28 mouse cellular contexts compared by ENCODE assay signal in genomic region chr9:69319434-69319833, GRCm38 (mm10).
DNase-seq lines count a peak whose midpoint lies in the region; ATAC-seq and TF ChIP-seq lines count a peak whose summit lies in the region.
"Had no signal": no experiment of that assay in that cellular context is flagged by ENCODE, and none has a peak within 500 bp of the region (broad histone marks: within the 10 kb centered on the region; RNA-seq: fewer than 3 reads in every experiment).

No protein-coding gene starts in this region.

- WGBS in liver, adult 2 months = 68% methylated on average over 6 of the region's 6 CpGs
- WGBS in liver, embryonic 11.5 days = 78% methylated on average over 6 of the region's 6 CpGs
- 91% methylated on average over 6 of the region's 6 CpGs for WGBS in midbrain, embryonic 15.5 days

- no peak for TF ChIP-seq CTCF in liver, adult 2 months (IDR thresholded peaks at IDR 0.05; ENCODE audit: low read depth, low read length)

- peak; percentile 53 for DNase-seq in liver, adult 2 months (ENCODE audit: extremely low read depth, low read depth, low spot score)
- DNase-seq in liver, embryonic 11.5 days (ENCODE audit: low spot score) = no peak
- DNase-seq in induced T-regulatory cell, adult 2 months (ENCODE audit: low read depth) = peak; percentile 57
- DNase-seq in embryo, embryonic 11 days = no peak
- DNase-seq in spleen, postnatal 14 days (ENCODE audit: low spot score in 2 of 2) = no peak
- DNase-seq: adrenal gland, adult 2 months; adrenal gland, postnatal 14 days; cerebellum, adult 11 months; cerebellum, adult 2 months; cerebellum, adult 9-11 months; cerebellum, postnatal 25 days; gastrocnemius, postnatal 10 days; gastrocnemius, postnatal 36 days; heart, adult 18-20 months; heart, postnatal 10 days; heart, postnatal 36 days had no signal

- no peak overlapping the region for H3K9ac ChIP-seq in liver, adult 2 months (ENCODE audit: low read depth, low read length)
- no peak overlapping the region for H3K9ac ChIP-seq in liver, embryonic 11.5 days (ENCODE audit: low read depth, low read length)
- H3K9ac ChIP-seq in midbrain, embryonic 15.5 days = no peak overlapping the region
- H3K9ac ChIP-seq: embryonic facial prominence, embryonic 13.5 days; forebrain, embryonic 12.5 days; forebrain, embryonic 15.5 days; heart, embryonic 12.5 days; heart, embryonic 15.5 days; hindbrain, embryonic 13.5 days had no signal

- H3K36me3 ChIP-seq in liver, adult 2 months (ENCODE audit: control insufficient read depth, insufficient read depth, low read length) = no peaks in the 10 kb centered on the region
- no peaks in the 10 kb centered on the region for H3K36me3 ChIP-seq in liver, embryonic 11.5 days (ENCODE audit: control insufficient read depth, insufficient read depth, low read length)
- H3K36me3 ChIP-seq in midbrain, embryonic 15.5 days (replicated peaks) = no peaks in the 10 kb centered on the region
- H3K36me3 ChIP-seq: embryonic facial prominence, embryonic 10.5 days; embryonic facial prominence, embryonic 13.5 days; forebrain, embryonic 12.5 days; forebrain, embryonic 15.5 days; heart, embryonic 12.5 days; heart, embryonic 15.5 days; hindbrain, embryonic 10.5 days; hindbrain, embryonic 13.5 days had no signal

- no peaks in the 10 kb centered on the region for H3K27me3 ChIP-seq in liver, adult 2 months (ENCODE audit: control insufficient read depth, insufficient read depth, low read length)
- H3K27me3 ChIP-seq in liver, embryonic 11.5 days (replicated peaks; ENCODE audit: control insufficient read depth, insufficient read depth, low read length) = no peaks in the 10 kb centered on the region
- no peaks in the 10 kb centered on the region for H3K27me3 ChIP-seq in midbrain, embryonic 15.5 days (replicated peaks)
- H3K27me3 ChIP-seq: embryonic facial prominence, embryonic 13.5 days; heart, embryonic 12.5 days; heart, embryonic 15.5 days; hindbrain, embryonic 13.5 days had no signal

- H3K4me3 ChIP-seq in liver, adult 2 months (ENCODE audit: insufficient read depth, low read depth, low read length) = no peak overlapping the region
- H3K4me3 ChIP-seq in liver, embryonic 11.5 days (ENCODE audit: low read depth, low read length) = no peak overlapping the region
- H3K4me3 ChIP-seq in midbrain, embryonic 15.5 days = no peak overlapping the region
- H3K4me3 ChIP-seq: embryonic facial prominence, embryonic 10.5 days; embryonic facial prominence, embryonic 13.5 days; erythroblast, embryonic 14.5 days; forebrain, embryonic 12.5 days; forebrain, embryonic 15.5 days; heart, embryonic 12.5 days; heart, embryonic 15.5 days; hindbrain, embryonic 10.5 days; hindbrain, embryonic 13.5 days had no signal

- H3K4me1 ChIP-seq in liver, adult 2 months (ENCODE audit: control insufficient read depth, insufficient read depth, low read length) = peaks cover 54% of the 10 kb centered on the region
- peaks cover 13% of the 10 kb centered on the region for H3K4me1 ChIP-seq in liver, embryonic 11.5 days (replicated peaks; ENCODE audit: control insufficient read depth, insufficient read depth, low read length)
- H3K4me1 ChIP-seq in midbrain, embryonic 15.5 days = peaks cover 4% of the 10 kb centered on the region; the same call in 1 of the 2 replicates
- H3K4me1 ChIP-seq: forebrain, embryonic 12.5 days; forebrain, embryonic 15.5 days; hindbrain, embryonic 13.5 days had no signal

- no peak for TF ChIP-seq POLR2A in liver, adult 2 months (IDR thresholded peaks at IDR 0.05; ENCODE audit: extremely low read depth, insufficient read depth, low read length)

- H3K27ac ChIP-seq in liver, adult 2 months (replicated peaks; ENCODE audit: insufficient read depth, low read depth, low read length) = peak overlapping the region; percentile 18; the same call in 1 of the 2 replicates
- H3K27ac ChIP-seq in liver, embryonic 11.5 days (ENCODE audit: low read depth, low read length) = no peak overlapping the region
- H3K27ac ChIP-seq in midbrain, embryonic 15.5 days = no peak overlapping the region
- H3K27ac ChIP-seq: embryonic facial prominence, embryonic 10.5 days; embryonic facial prominence, embryonic 13.5 days; forebrain, embryonic 12.5 days; forebrain, embryonic 15.5 days; heart, embryonic 15.5 days; hindbrain, embryonic 10.5 days; hindbrain, embryonic 13.5 days had no signal

- no peak overlapping the region for H3K4me2 ChIP-seq in liver, embryonic 11.5 days
- no peak overlapping the region for H3K4me2 ChIP-seq in midbrain, embryonic 15.5 days
- H3K4me2 ChIP-seq: embryonic facial prominence, embryonic 13.5 days; forebrain, embryonic 12.5 days; forebrain, embryonic 15.5 days; heart, embryonic 12.5 days; heart, embryonic 15.5 days; hindbrain, embryonic 13.5 days had no signal

- no peak for ATAC-seq in liver, embryonic 11.5 days (replicated peaks; ENCODE audit: low FRiP score)
- ATAC-seq in megakaryocyte progenitor cell, adult 5-6 weeks (replicated peaks; ENCODE audit: poor library complexity) = peak; percentile 32
- ATAC-seq in midbrain, embryonic 15.5 days (replicated peaks) = no peak
- ATAC-seq: forebrain, embryonic 15.5 days; hindbrain, embryonic 16.5 days had no signal

- H3K79me2 ChIP-seq in liver, adult 2 months (ENCODE audit: control insufficient read depth, insufficient read depth, low read length) = peaks cover 50% of the 10 kb centered on the region

- no peaks in the 10 kb centered on the region for H3K9me3 ChIP-seq in liver, embryonic 11.5 days (ENCODE audit: control insufficient read depth, low read length)
- no peaks in the 10 kb centered on the region for H3K9me3 ChIP-seq in midbrain, embryonic 15.5 days
- H3K9me3 ChIP-seq: embryonic facial prominence, embryonic 10.5 days; embryonic facial prominence, embryonic 13.5 days; forebrain, embryonic 12.5 days; forebrain, embryonic 15.5 days; heart, embryonic 12.5 days; heart, embryonic 15.5 days; hindbrain, embryonic 10.5 days; hindbrain, embryonic 13.5 days had no signal

Comparison
In these comparisons a context has a peak if more than half of its experiments do, and no peak if none do; other contexts are left out.
1. DNase-seq: peak in liver, adult 2 months (single experiment) and induced T-regulatory cell, adult 2 months (single experiment); none in liver, embryonic 11.5 days (single experiment), embryo, embryonic 11 days (single experiment) and spleen, postnatal 14 days (0 of 2).